Mouse (Mus musculus) C2C12 (cell line): ENCODE measurements around the gene Eno1.

Experiments used
- MAX ChIP-seq: IDR thresholded peaks from one replicate; pipeline ENCODE4 v1.6.1; 2011; ENCODE audit warnings: mild to moderate bottlenecking, control low read depth
- USF1 ChIP-seq: IDR thresholded peaks from one replicate; pipeline ENCODE4 v1.6.1; 2011; ENCODE audit warnings: low read depth, mild to moderate bottlenecking, control low read depth, moderate library complexity

- TF ChIP-seq MAX (no peak), USF1 (no peak)
Observed at GRCm38 (mm10) chr4:150248917-150249316, 12.4 kb downstream of the Eno1 start.
